Mouse (Mus musculus) gastrocnemius, postnatal 14 days (tissue): ENCODE measurements around the gene Colec11. TPM values are rescaled to one million over a fixed set of nuclear protein-coding genes. Genes with fewer than 3 reads are reported as not detected.

ENCODE experiments used
- DNase-seq: peaks from one replicate; pipeline ENCODE4 v3.0.0; 2021; ENCODE audit warnings: mixed read lengths
- intact Hi-C: fragments of 180-260 bp; cut with DNase I; formaldehyde crosslinking; loops from one replicate; pipeline ENCODE4 v1.15.1; 2025; ENCODE audit warnings: low total_unique reads
- total RNA-seq, 2 experiments: library from RNA; stranded (reverse); gene quantifications; 2 replicates each; pipeline ENCODE4 v1.2.3; 2021

Gene Colec11
- total RNA-seq, 2 experiments from 2014 or later = 1.4 TPM

- no peak for DNase-seq
- intact Hi-C loops = no loop called here
Measured at GRCm38 (mm10) chr12:28607546-28608305, 15.5 kb downstream of the Colec11 start.

GRCm38 (mm10) chr12:28603494-28603893 is 19.7 kb downstream of the Colec11 start:
- intact Hi-C loops = no loop called here
- DNase-seq = no peak

- peak; percentile 47 for DNase-seq
- intact Hi-C loops = no loop called here
Measured at GRCm38 (mm10) chr12:28602259-28602658, 20.9 kb downstream of the Colec11 start.

GRCm38 (mm10) chr12:28598526-28598991 is 24.6 kb downstream of the Colec11 start:
- intact Hi-C loops = loop anchor here (10.0 kb wide), 1 partner anchor 1256 kb away; no protein-coding TSS in a partner anchor

GRCm38 (mm10) chr12:28598110-28598509 is 25.1 kb downstream of the Colec11 start:
- intact Hi-C loops = loop anchor here (10.0 kb wide), 1 partner anchor 1257 kb away; no protein-coding TSS in a partner anchor
- DNase-seq = no peak

More at GRCm38 (mm10) chr12:28598526-28598991, 24.6 kb downstream of the Colec11 start:
- DNase-seq = no peak

- intact Hi-C loops = loop anchor here (10.0 kb wide), 1 partner anchor 1257 kb away; no protein-coding TSS in a partner anchor
- DNase-seq = no peak
Measured at GRCm38 (mm10) chr12:28597699-28598098, 25.5 kb downstream of the Colec11 start.

GRCm38 (mm10) chr12:28596851-28597250 is 26.3 kb downstream of the Colec11 start:
- no peak for DNase-seq
- intact Hi-C loops = loop anchor here (10.0 kb wide), 1 partner anchor 1258 kb away; no protein-coding TSS in a partner anchor

- no peak for DNase-seq
- intact Hi-C loops = loop anchor here (10.0 kb wide), 1 partner anchor 1264 kb away; no protein-coding TSS in a partner anchor
Measured at GRCm38 (mm10) chr12:28590428-28590827, 32.7 kb downstream of the Colec11 start.

GRCm38 (mm10) chr12:28589090-28589868 is 33.9 kb downstream of the Colec11 start:
- DNase-seq = peak; percentile 81
- intact Hi-C loops = no loop called here

- no peak for DNase-seq
- intact Hi-C loops = no loop called here
Measured at GRCm38 (mm10) chr12:28587949-28588348, 35.2 kb downstream of the Colec11 start.

- intact Hi-C loops = no loop called here
- no peak for DNase-seq
Measured at GRCm38 (mm10) chr12:28584036-28584435, 39.1 kb downstream of the Colec11 start.

- no peak for DNase-seq
- intact Hi-C loops = no loop called here
Measured at GRCm38 (mm10) chr12:28582423-28582822, 40.8 kb downstream of the Colec11 start, which contains the start of gene Allc. Gene Allc, minus strand, starts transcription at chr12:28582523.

- DNase-seq = no peak
Measured at GRCm38 (mm10) chr12:28579132-28579531, 44.0 kb downstream of the Colec11 start.

GRCm38 (mm10) chr12:28578147-28578546 is 45.0 kb downstream of the Colec11 start:
- DNase-seq = no peak
- intact Hi-C loops = no loop called here

More at GRCm38 (mm10) chr12:28579132-28579531, 44.0 kb downstream of the Colec11 start:
- intact Hi-C loops = no loop called here

- intact Hi-C loops = no loop called here
- DNase-seq = no peak
Measured at GRCm38 (mm10) chr12:28575366-28576070, 47.7 kb downstream of the Colec11 start.

GRCm38 (mm10) chr12:28572241-28572640 is 50.9 kb downstream of the Colec11 start:
- intact Hi-C loops = no loop called here
- no peak for DNase-seq

- DNase-seq = no peak
- intact Hi-C loops = no loop called here
Measured at GRCm38 (mm10) chr12:28552299-28552698, 70.9 kb downstream of the Colec11 start, which contains the start of gene Dcdc2c. Gene Dcdc2c, minus strand, starts transcription at chr12:28552399.

- DNase-seq = no peak
- intact Hi-C loops = no loop called here
Measured at GRCm38 (mm10) chr12:28551775-28552174, 71.4 kb downstream of the Colec11 start.

GRCm38 (mm10) chr12:28548887-28549286 is 74.3 kb downstream of the Colec11 start:
- no peak for DNase-seq
- intact Hi-C loops = no loop called here
